Mouse (Mus musculus) monocyte, adult 2 months (primary cell): ENCODE data around the gene Aif1l.

ENCODE experiments used
- DNase-seq, 2 experiments: peaks; one replicate each; pipeline ENCODE4 v3.0.0; 2022; ENCODE audit warnings: low spot score in 2 of 2, low read depth in 1 of 2

Gene Aif1l

GRCm38 (mm10) chr2:31952236-31952635 lies 2.3 kb downstream of the Aif1l start:
- DNase-seq, result no peak

- DNase-seq, result no peak
Measured at GRCm38 (mm10) chr2:31952725-31953124, 2.8 kb downstream of the Aif1l start.

DNA sequence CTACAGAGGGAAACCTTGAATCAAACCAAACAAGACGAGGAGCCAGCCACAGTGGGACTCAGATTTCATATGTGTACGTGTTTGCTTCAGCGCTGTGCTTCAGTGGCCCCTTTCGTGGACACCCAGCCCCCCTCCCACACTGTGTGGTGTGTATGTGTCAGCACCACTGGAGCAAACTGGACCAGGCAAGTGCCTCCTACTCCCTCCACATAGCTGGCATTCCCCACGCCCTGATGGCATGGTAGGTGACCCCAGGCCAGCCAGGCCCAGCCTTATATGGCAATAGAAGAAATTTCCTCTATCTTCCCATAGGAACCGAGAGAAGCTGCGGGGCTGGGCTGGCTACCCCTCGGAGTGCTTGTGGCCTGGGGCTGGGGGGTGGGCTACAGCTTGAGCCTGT lies 3.7 kb downstream of the Aif1l start:
- DNase-seq, result no peak

DNA sequence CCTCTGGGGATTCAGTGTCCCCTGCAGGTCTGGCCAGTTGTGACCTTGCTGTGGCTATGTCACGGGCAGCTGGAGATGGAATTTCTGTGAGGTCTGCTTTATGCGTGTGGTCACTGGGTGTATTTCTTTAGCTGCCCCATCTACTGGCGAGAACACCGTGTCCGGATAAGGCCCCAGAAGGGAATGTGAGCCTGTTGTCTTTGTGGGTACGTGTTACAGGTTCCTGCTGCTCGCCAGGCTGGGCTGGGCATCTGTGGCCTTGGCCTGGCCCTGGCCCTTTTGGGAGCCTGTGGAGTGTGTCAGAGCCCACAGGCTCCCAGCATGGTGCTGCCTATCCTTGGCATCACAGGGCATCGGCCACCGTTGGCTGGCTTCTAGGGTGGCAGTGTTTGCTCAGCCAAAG lies 4.8 kb downstream of the Aif1l start:
- no peak for DNase-seq

DNA sequence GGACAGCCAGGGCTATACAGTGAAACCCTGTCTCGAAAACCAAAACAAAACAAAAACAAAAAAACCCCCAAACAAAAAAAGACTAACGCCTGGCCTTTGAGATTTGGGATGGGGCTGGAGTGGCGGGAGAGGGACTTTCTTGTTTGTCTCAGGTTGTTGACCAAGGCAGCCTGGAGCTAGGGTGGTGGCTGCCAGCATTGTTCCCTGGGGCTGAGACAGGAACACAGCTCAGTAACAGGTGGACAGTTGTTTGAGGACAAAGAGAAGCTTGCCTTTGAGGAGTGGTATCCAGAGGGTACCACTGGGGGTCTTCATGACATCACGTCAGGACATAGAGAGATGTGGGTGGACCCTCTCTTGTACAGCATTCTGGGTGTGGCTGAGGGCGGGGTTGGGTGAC lies 5.7 kb downstream of the Aif1l start:
- no peak for DNase-seq

DNA sequence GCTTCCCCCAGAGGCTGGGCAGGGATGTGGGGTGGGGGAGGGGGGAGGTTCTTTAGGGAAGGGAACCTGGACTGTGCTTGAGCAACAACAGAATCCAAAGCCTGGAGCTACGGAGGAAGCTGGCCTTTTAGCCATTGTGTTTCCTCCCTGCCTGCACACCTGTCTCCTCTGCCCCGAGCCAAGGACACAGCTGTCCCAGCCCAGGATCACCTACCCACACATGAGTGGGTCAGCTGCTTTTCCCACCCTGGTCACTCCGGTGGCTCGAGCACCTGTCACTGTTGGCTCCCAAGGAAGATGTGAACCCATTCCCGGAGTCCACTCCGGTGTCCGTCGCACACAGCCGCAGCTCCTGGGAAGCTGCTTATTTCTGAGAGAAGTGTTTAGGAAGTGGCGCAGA lies 7.3 kb downstream of the Aif1l start:
- no peak for DNase-seq

- DNase-seq, result no peak
Measured at GRCm38 (mm10) chr2:31960986-31961385, 11.0 kb downstream of the Aif1l start.

DNA sequence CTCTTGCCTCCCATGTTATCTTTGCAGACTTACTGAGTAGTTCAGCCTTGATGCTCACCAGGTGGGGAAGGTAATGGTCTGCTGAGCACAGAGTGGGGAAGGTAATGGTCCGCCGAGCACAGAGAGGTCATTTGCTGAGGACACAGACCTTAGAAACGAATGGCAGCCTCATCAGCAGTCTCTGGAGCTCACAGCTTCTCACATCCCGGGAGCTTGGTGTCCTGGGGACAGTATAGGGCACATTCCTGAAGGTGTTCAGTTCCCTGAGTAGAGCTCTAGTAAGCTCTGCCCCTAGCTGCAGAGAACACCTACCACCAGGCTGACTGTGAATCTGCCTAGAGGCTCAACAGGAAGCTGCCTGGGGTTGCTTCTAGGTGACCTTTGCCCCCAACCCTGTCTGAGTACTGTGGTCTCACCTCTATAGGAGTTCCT lies 11.9 kb downstream of the Aif1l start:
- no peak for DNase-seq

DNA sequence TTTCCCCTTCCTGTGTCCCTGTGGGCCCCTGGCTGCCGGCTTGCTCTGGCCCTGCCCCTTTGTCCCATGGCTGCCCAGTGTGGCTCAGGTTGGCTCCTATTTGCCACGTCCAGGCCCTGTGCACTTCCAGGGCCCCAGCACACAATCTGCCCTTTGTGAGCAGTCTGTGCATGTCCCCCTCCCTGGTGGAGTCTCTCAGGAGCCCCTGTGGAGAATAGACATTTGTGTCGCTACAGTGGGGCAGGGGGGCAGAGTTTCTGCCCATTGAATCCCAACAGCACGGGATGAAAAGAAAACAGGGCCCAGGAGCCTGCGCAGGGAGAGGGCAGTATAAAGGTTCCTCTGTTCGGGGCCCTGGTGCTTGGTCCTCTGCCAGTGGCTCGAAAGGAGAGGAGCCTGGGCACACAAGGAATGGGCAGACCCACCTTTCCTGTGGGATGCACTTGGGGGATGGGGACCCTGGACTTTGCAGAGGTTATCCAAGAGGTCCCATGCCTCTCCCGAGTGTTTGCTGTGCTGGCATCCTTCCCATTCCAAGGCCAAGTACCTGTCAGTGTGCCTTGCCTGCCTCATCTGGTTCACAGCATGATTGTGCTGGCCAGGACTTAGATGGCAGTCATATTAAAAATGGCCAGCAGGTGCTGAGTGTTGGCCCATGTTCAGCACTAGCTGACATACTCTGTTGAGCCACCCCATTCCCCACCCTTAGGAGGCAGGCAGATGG lies 12.7 kb downstream of the Aif1l start:
- DNase-seq, result no peak

DNA sequence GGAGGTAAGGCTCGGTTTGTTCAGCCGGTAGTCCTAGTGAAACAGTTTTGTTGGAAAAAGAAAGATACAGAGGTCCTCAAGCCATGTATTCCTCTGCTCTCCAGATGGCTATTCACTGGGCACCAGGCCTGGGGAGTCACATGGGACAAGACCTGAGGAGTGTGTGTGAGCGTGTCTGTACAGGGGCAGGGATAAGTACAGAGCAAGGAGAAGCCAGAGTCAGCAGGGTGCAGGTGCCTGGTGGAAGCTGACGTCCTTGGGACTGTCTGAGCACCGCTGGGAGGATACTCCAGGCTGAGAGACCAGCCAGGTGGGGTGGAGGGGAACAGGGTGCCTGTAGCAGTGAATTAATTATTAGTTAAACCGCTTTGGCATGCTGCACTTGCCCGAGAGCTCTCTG lies 13.6 kb downstream of the Aif1l start:
- DNase-seq, result no peak

- DNase-seq, result no peak
Measured at GRCm38 (mm10) chr2:31964191-31964590, 14.3 kb downstream of the Aif1l start.

DNA sequence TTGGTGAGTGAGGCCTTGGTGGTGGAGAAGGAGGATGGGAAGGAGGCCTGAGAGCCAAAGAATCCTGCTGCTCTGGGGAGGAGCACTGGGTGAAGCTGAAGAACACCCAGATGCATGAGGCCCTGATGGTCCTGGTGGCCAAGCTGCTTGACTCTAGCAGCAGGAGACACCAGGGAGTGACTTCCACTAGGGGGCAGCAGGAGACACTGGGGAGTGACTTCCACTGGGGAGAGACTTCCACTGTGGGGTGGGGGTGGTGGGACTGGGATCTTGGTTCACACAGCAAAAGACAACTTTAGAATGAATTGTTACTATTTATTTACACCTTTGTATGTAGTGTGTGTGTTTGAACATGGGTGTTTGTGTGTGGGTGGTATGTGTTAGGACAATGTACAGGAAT lies 15.2 kb downstream of the Aif1l start:
- peak in 1 of 2 experiments; percentile 27 for DNase-seq

DNA sequence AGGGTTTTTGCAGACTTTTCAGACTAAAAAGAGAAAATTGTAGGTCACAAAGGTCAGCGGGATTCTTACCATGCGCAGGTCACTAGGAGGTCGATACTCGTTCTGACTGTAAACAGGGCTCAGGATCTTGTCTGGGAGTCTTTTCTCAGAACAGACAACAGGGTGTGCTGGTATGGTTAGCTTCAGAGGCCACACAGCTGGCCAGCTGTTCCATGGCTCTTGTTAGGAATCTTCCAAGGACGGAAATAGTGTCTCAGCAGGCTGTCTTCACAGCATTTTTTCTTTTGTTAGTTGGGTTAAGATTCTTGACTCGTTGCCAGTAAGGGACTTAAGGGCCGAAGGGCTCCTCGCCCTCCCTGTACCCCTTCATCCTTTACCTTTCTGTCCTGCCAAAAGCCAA lies 16.9 kb downstream of the Aif1l start:
- DNase-seq, result no peak

- DNase-seq, result no peak
Measured at GRCm38 (mm10) chr2:31972589-31972988, 22.6 kb downstream of the Aif1l start.

DNA sequence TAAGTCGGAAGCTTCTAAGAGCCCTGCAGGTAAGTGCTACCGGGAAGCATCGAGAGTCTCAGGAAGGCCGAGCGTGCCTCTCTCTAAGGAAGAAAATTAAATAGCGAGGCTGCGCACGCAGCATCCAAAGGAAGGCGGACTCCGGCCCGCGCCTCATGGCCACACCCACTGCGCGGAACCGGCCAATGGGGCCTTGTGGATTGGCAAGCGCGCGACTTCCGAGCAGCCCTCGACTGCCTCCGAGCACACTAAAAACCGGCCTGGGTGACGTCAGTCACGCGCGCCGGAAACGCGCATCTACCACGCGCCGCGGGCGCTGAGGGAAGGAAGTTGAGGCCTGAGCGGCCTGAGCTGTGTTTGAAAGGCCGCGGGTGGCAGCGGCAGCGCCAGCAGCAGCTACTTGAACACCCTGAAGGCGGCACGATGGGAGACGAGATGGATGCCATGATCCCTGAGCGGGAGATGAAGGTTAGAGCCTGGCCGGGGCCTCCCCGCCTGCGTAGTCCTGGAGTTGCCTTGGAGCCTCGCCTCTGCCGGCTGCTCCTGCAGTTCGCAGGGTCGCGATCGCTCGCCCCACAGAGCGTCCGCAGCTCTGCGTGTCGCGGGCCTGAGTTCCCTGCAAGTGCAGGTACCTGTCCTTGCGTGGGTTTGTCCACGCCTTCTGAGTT lies 24.3 kb downstream of the Aif1l start, which contains the start of gene Nup214:
Gene Nup214 (plus strand): TSS at position 296 of the 668 bp plus-strand sequence.
- peak; percentile 99 for DNase-seq

DNA sequence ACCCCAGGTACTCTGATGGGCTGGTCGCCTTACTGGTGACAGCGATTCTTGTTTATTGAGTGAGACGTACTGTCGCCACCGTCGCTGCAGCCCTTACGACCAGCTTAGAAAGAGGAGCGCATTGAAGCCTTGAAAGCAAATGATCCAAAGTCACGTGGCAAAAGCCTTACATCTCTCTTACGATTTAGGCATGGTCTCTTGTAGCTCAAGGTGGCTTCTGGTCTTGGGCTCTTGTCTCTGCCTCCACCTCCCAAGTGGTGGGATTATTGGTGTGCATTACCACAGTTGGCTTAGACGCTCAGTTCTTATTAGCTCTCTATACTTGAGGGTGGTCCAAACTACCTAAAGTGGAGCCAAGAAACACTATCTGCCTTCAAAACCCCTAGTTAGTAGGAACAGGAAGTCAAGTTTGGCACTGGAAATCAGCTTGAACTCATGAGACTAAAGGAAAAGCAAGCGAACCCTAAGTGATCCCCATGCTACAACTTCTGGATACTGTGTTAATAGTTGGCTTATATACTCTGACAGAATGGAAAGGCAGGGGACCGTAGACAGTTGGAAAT lies 25.0 kb downstream of the Aif1l start:
- DNase-seq, result no peak

- DNase-seq, result no peak
Measured at GRCm38 (mm10) chr2:31987774-31988173, 37.8 kb downstream of the Aif1l start.

- no peak for DNase-seq
Measured at GRCm38 (mm10) chr2:31990961-31991360, 41.0 kb downstream of the Aif1l start.

GRCm38 (mm10) chr2:31994896-31995295 lies 45.0 kb downstream of the Aif1l start:
- no peak for DNase-seq

- DNase-seq, result no peak
Measured at GRCm38 (mm10) chr2:31996060-31996459, 46.1 kb downstream of the Aif1l start.

- DNase-seq, result no peak
Measured at GRCm38 (mm10) chr2:31997539-31997938, 47.6 kb downstream of the Aif1l start.

DNA sequence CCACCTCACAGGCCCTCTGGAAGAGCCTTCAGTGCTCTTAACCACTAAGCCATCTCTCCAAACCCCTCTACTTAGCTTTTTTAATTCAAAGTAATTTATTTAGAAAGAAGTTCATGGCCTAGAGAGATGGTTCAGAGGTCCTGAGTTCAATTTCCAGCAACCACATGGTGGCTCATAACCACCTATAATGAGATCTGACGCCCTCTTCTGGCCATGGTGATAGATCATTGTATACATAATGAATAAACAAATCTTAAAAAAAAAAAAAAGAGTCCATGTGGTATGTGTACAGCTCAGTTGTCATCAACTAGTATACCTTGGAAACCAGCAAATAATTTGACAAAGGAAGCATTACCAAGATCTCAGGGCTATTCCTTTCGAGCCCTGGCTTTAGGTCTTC lies 48.5 kb downstream of the Aif1l start:
- DNase-seq, result no peak
